Mouse (Mus musculus) intestine, postnatal 0 days (tissue): ENCODE results near the gene B4galt5. TPM values are rescaled to one million over a fixed set of nuclear protein-coding genes. Genes with fewer than 3 reads are reported as not detected.

Experiments used
- ATAC-seq: fragments of 200-750 bp; cut with Nextera tagmentation; 2 replicates; pipeline ENCODE4 v1.8.0; 2017; ENCODE audit warnings: mild to moderate bottlenecking, moderate TSS enrichment, moderate library complexity
- H3K27ac ChIP-seq: fragments of 300-500 bp; sonication (generic); 2 replicates; pipeline ENCODE4 v1.5.1; 2014; ENCODE audit warnings: mild to moderate bottlenecking, low read depth, low read length, moderate library complexity
- H3K27me3 ChIP-seq: fragments of 300-500 bp; sonication (generic); replicated peaks from 2 replicates; pipeline ENCODE4 v1.6.1; 2014; ENCODE audit warnings: low read length, mixed read lengths; ENCODE audit not compliant: control insufficient read depth, insufficient read depth
- H3K36me3 ChIP-seq: fragments of 300-500 bp; sonication (generic); 2 replicates; pipeline ENCODE4 v1.6.1; 2014; ENCODE audit warnings: mild to moderate bottlenecking, moderate library complexity; ENCODE audit not compliant: control insufficient read depth, insufficient read depth
- H3K4me1 ChIP-seq: fragments of 300-500 bp; sonication (generic); replicated peaks from 2 replicates; pipeline ENCODE4 v1.6.1; 2014; ENCODE audit warnings: antibody characterized with exemption, low read length, mixed read lengths; ENCODE audit not compliant: control insufficient read depth, insufficient read depth
- H3K4me2 ChIP-seq: fragments of 300-500 bp; sonication (generic); replicated peaks from 2 replicates; pipeline ENCODE4 v1.6.1; 2014; ENCODE audit warnings: low read depth, mild to moderate bottlenecking, moderate library complexity
- H3K4me3 ChIP-seq: fragments of 300-500 bp; sonication (generic); 2 replicates; pipeline ENCODE4 v1.5.1; 2014; ENCODE audit warnings: low read depth, low read length
- H3K9ac ChIP-seq: fragments of 300-500 bp; sonication (generic); 2 replicates; pipeline ENCODE4 v1.6.1; 2014; ENCODE audit warnings: mild to moderate bottlenecking, low read depth, low read length
- H3K9me3 ChIP-seq: fragments of 300-500 bp; sonication (generic); 2 replicates; pipeline ENCODE4 v1.6.1; 2016; ENCODE audit warnings: mixed run types; ENCODE audit not compliant: control insufficient read depth
- CTCF ChIP-seq: sonication (generic); IDR thresholded peaks from 2 replicates; pipeline ENCODE4 v1.5.1; 2016; ENCODE audit warnings: low read depth, mild to moderate bottlenecking, control low read depth, antibody characterized with exemption, moderate library complexity
- WGBS: fragments of 180-500 bp; shearing (Covaris S2); extraction: QIAGEN DNeasy Blood & Tissue Kit; methylation state at CpG from one replicate; pipeline ENCODE4 v1.1.7; 2014; 5-methylcytosine and 5-hydroxymethylcytosine counted together
- polyA plus RNA-seq: library from polyadenylated mRNA; unstranded; fragments of >200 nt; fragmentation: Nextera tagmentation; extraction: Ambion mirVana; gene quantifications from 2 replicates; pipeline ENCODE4 v1.2.1, GENCODE M21; 2015

B4galt5 gene
- polyA plus RNA-seq, 1 experiment from 2014 or later = 26.6 TPM

- Histone ChIP-seq H3K9me3 (no peaks in the 10 kb centered on the region), H3K27me3 (no peaks in the 10 kb centered on the region), H3K4me2 (no peak overlapping the region), H3K4me1 (no peaks in the 10 kb centered on the region; the same call in 1 of the 2 replicates), H3K36me3 (no peaks in the 10 kb centered on the region), H3K9ac (no peak overlapping the region), H3K4me3 (no peak overlapping the region), H3K27ac (no peak overlapping the region)
- peak; percentile 36; the same call in 1 of the 2 replicates for ATAC-seq
- TF ChIP-seq CTCF = no peak
- WGBS = 82% methylated on average over 8 of the region's 8 CpGs
Measured at GRCm38 (mm10) chr2:167263040-167263810, 85.8 kb downstream of the B4galt5 start.

DNA sequence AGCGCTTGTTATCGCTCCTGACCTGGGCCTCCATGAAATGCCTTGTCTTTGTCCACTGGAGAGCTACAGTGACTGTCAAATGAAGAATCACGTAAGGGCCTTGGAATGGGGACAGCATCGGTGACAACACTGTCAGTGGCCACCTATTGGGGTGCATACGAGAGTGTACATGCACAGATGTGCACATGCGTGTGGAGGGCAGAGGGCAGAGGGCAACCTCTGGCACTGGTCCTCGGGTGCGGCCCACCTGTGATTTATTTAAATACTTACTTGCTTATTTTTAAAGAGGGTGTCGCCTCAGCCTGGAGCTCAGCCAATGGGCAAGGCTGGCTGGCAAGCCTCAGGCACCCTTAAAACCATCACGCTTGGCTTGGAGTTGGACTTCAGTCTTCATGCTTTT is 86.5 kb downstream of the B4galt5 start:
- Histone ChIP-seq H3K36me3 (no peaks in the 10 kb centered on the region), H3K4me3 (no peak overlapping the region), H3K4me1 (no peaks in the 10 kb centered on the region; the same call in 1 of the 2 replicates), H3K4me2 (no peak overlapping the region), H3K27ac (no peak overlapping the region), H3K9me3 (no peaks in the 10 kb centered on the region), H3K9ac (no peak overlapping the region), H3K27me3 (no peaks in the 10 kb centered on the region)
- ATAC-seq = no peak
- no peak for TF ChIP-seq CTCF
- 86% methylated on average over 10 of the region's 10 CpGs for WGBS

GRCm38 (mm10) chr2:167261106-167261505 is 87.9 kb downstream of the B4galt5 start:
- WGBS = 76% methylated on average over 4 of the region's 4 CpGs
- ATAC-seq = no peak

GRCm38 (mm10) chr2:167257790-167258189 is 91.2 kb downstream of the B4galt5 start:
- Histone ChIP-seq H3K4me3 (no peak overlapping the region), H3K27ac (no peak overlapping the region), H3K4me2 (no peak overlapping the region), H3K4me1 (no peaks in the 10 kb centered on the region; the same call in 1 of the 2 replicates), H3K27me3 (no peaks in the 10 kb centered on the region), H3K36me3 (no peaks in the 10 kb centered on the region), H3K9me3 (no peaks in the 10 kb centered on the region), H3K9ac (no peak overlapping the region)
- ATAC-seq = no peak
- no peak for TF ChIP-seq CTCF
- 32% methylated on average over 3 of the region's 3 CpGs for WGBS

More at GRCm38 (mm10) chr2:167261106-167261505, 87.9 kb downstream of the B4galt5 start:
- H3K4me3 ChIP-seq = no peak overlapping the region
- H3K27ac ChIP-seq = no peak overlapping the region
- no peak overlapping the region for H3K4me2 ChIP-seq
- no peaks in the 10 kb centered on the region for H3K9me3 ChIP-seq
- H3K4me1 ChIP-seq = no peaks in the 10 kb centered on the region; the same call in 1 of the 2 replicates
- no peaks in the 10 kb centered on the region for H3K27me3 ChIP-seq
- no peaks in the 10 kb centered on the region for H3K36me3 ChIP-seq
- H3K9ac ChIP-seq = no peak overlapping the region
- no peak for TF ChIP-seq CTCF

- no peak for TF ChIP-seq CTCF
- no peak overlapping the region for H3K4me3 ChIP-seq
- ATAC-seq = no peak
Measured at GRCm38 (mm10) chr2:167254808-167255207, 94.2 kb downstream of the B4galt5 start.

GRCm38 (mm10) chr2:167254185-167254584 is 94.8 kb downstream of the B4galt5 start:
- Histone ChIP-seq H3K9ac (no peak overlapping the region), H3K4me3 (no peak overlapping the region), H3K4me2 (no peak overlapping the region), H3K27ac (no peak overlapping the region), H3K4me1 (peaks cover 3% of the 10 kb centered on the region; the same call in 1 of the 2 replicates), H3K27me3 (no peaks in the 10 kb centered on the region), H3K9me3 (no peaks in the 10 kb centered on the region), H3K36me3 (no peaks in the 10 kb centered on the region)
- TF ChIP-seq CTCF = no peak
- WGBS = 51% methylated on average over 7 of the region's 7 CpGs
- no peak for ATAC-seq

More at GRCm38 (mm10) chr2:167254808-167255207, 94.2 kb downstream of the B4galt5 start:
- Histone ChIP-seq H3K27ac (no peak overlapping the region), H3K27me3 (no peaks in the 10 kb centered on the region), H3K4me2 (no peak overlapping the region), H3K36me3 (no peaks in the 10 kb centered on the region), H3K9me3 (no peaks in the 10 kb centered on the region), H3K9ac (no peak overlapping the region), H3K4me1 (peaks cover 3% of the 10 kb centered on the region; the same call in 1 of the 2 replicates)
- WGBS = 71% methylated on average over 6 of the region's 6 CpGs
